8 mouse cellular contexts compared by ENCODE assay signal in genomic region chr2:22623111-22624070, GRCm38 (mm10). TPM values are rescaled to one million over a fixed set of nuclear protein-coding genes. Genes with fewer than 3 reads are reported as not detected.
DNase-seq lines count a peak whose midpoint lies in the region; ATAC-seq and TF ChIP-seq lines count a peak whose summit lies in the region.

No protein-coding gene starts in this region.

- peak overlapping the region; percentile 19; the same call in 1 of the 2 replicates for H3K9ac ChIP-seq in embryonic facial prominence, embryonic 14.5 days (ENCODE audit: low read depth, low read length)
- peak overlapping the region; percentile 67 for H3K9ac ChIP-seq in neural tube, embryonic 12.5 days

- H3K36me3 ChIP-seq in embryonic facial prominence, embryonic 14.5 days (ENCODE audit: control insufficient read depth, insufficient read depth, low read length), result no peaks in the 10 kb centered on the region
- H3K36me3 ChIP-seq in neural tube, embryonic 12.5 days, result no peaks in the 10 kb centered on the region

- 1% methylated on average over 47 of the region's 60 CpGs for WGBS in embryonic facial prominence, embryonic 14.5 days
- WGBS in neural tube, embryonic 12.5 days, result under 1% methylated on average over 60 of the region's 60 CpGs

- 0 out of 2 replicates have a peak, but pooled peaks cover 9% of the 10 kb centered on the region for H3K4me1 ChIP-seq in embryonic facial prominence, embryonic 14.5 days (ENCODE audit: control insufficient read depth, insufficient read depth, low read length)
- H3K4me1 ChIP-seq in neural tube, embryonic 12.5 days, result peaks cover 41% of the 10 kb centered on the region

- peaks cover 99% of the 10 kb centered on the region for H3K27me3 ChIP-seq in embryonic facial prominence, embryonic 14.5 days (replicated peaks; ENCODE audit: control insufficient read depth, insufficient read depth, low read length)
- peaks cover 79% of the 10 kb centered on the region for H3K27me3 ChIP-seq in neural tube, embryonic 12.5 days (replicated peaks)

- DNase-seq in layer of hippocampus, adult 2 months (ENCODE audit: low spot score in 2 of 2), result no peak
- no peak for DNase-seq in layer of hippocampus, postnatal 25 days (ENCODE audit: extremely low spot score in 1 of 2, low spot score in 1 of 2)
- DNase-seq in embryonic facial prominence, embryonic 14.5 days (ENCODE audit: low spot score), result no peak
- peak; percentile 28 for DNase-seq in kidney, adult 9 months
- no peak for DNase-seq in gastrocnemius, postnatal 25 days
- DNase-seq in cerebellum, adult 11 months, result no peak

- peak; percentile 13; the same call in 1 of the 2 replicates for ATAC-seq in embryonic facial prominence, embryonic 14.5 days (ENCODE audit: low read depth)
- no peak for ATAC-seq in neural tube, embryonic 12.5 days (ENCODE audit: low FRiP score, low read depth)
- no peak for ATAC-seq in activated CD4-positive, CD25-positive, alpha-beta regulatory T cell, adult 4 months

- 0 out of 2 replicates have a peak overlapping the region, but pooled peaks have one; percentile 14 for H3K27ac ChIP-seq in layer of hippocampus, adult 2 months
- H3K27ac ChIP-seq in embryonic facial prominence, embryonic 14.5 days (replicated peaks; ENCODE audit: low read depth, low read length), result no peak overlapping the region
- peak overlapping the region; percentile 79; the same call in 1 of the 2 replicates for H3K27ac ChIP-seq in neural tube, embryonic 12.5 days

- peak overlapping the region; percentile 42; the same call in 1 of the 2 replicates for H3K4me3 ChIP-seq in layer of hippocampus, adult 2 months
- H3K4me3 ChIP-seq in embryonic facial prominence, embryonic 14.5 days (ENCODE audit: low read depth, low read length), result peak overlapping the region; percentile 40
- H3K4me3 ChIP-seq in neural tube, embryonic 12.5 days, result peak overlapping the region; percentile 48

- H3K9me3 ChIP-seq in embryonic facial prominence, embryonic 14.5 days (ENCODE audit: control insufficient read depth, low read length), result no peaks in the 10 kb centered on the region
- no peaks in the 10 kb centered on the region for H3K9me3 ChIP-seq in neural tube, embryonic 12.5 days

- peak overlapping the region; percentile 64 for H3K4me2 ChIP-seq in embryonic facial prominence, embryonic 14.5 days (ENCODE audit: low read depth, low read length)
- H3K4me2 ChIP-seq in neural tube, embryonic 12.5 days (replicated peaks), result peak overlapping the region; percentile 72

- TF ChIP-seq CTCF in layer of hippocampus, adult 2 months (conservative IDR thresholded peaks at IDR 0.05), result no peak

RNA-seq across cellular contexts. Expression of gene Gad2, which starts 1.4 kb away (rescaled TPM):
- total RNA-seq in layer of hippocampus, adult 2 months (2021), result 10 to 100 TPM; 86.2 to 89.9 TPM
- 10 to 100 TPM; 90.0 to 93.0 TPM for total RNA-seq in layer of hippocampus, postnatal 25 days (2021)
- 0.22 and 0.68 TPM in 2 replicates for polyA plus RNA-seq in embryonic facial prominence, embryonic 14.5 days (2014; fragmentation: Nextera tagmentation; extraction: Ambion mirVana)
- polyA plus RNA-seq in neural tube, embryonic 12.5 days (2016; fragmentation: Nextera tagmentation; extraction: Ambion mirVana), result 36.7 and 45.5 TPM in 2 replicates
- polyA plus RNA-seq in activated CD4-positive, CD25-positive, alpha-beta regulatory T cell, adult 4 months (2017; shearing (Covaris generic)), result not detected
- not detected for total RNA-seq in gastrocnemius, postnatal 25 days (2021)

Comparison
In these comparisons a context has a peak if more than half of its experiments do, and no peak if none do; other contexts are left out.
1. RNA of gene Gad2, which starts 1.4 kb away (total RNA-seq): 90.0 to 93.0 TPM in layer of hippocampus, postnatal 25 days and 86.2 to 89.9 TPM in layer of hippocampus, adult 2 months; not detected in gastrocnemius, postnatal 25 days; every median in the first group is over 10 times any median in the second.
2. Peak in every context shown above with its lines, with median percentiles within 50 percentile points of each other: H3K4me3 ChIP-seq.